Mouse (Mus musculus) thymus, adult 2 months (tissue): Measurements from ENCODE around the gene St8sia1. TPM values are rescaled to one million over a fixed set of nuclear protein-coding genes. Genes with fewer than 3 reads are reported as not detected.

Source experiments
- DNase-seq: peaks from one replicate; pipeline ENCODE4 v3.0.0; 2021
- H3K27ac ChIP-seq: fragments of 200-500 bp; 2 replicates; pipeline ENCODE4 v1.5.1; 2012; ENCODE audit warnings: low read length, control low read depth; ENCODE audit not compliant: control insufficient read depth, insufficient read depth
- H3K27me3 ChIP-seq: fragments of 200-500 bp; 2 replicates; pipeline ENCODE4 v1.6.1; 2012; ENCODE audit warnings: mild to moderate bottlenecking, low read length, moderate library complexity, mixed read lengths; ENCODE audit not compliant: control insufficient read depth, insufficient read depth
- H3K36me3 ChIP-seq: fragments of 200-500 bp; 2 replicates; pipeline ENCODE4 v1.6.1; 2012; ENCODE audit warnings: mild to moderate bottlenecking, low read length, moderate library complexity; ENCODE audit not compliant: control insufficient read depth, insufficient read depth
- H3K4me1 ChIP-seq: fragments of 200-500 bp; replicated peaks from 2 replicates; pipeline ENCODE4 v1.6.1; 2012; ENCODE audit warnings: low read length; ENCODE audit not compliant: control insufficient read depth, insufficient read depth
- H3K4me3 ChIP-seq: fragments of 200-500 bp; 2 replicates; pipeline ENCODE4 v1.5.1; 2012; ENCODE audit warnings: mild to moderate bottlenecking, low read length, control low read depth, moderate library complexity; ENCODE audit not compliant: control insufficient read depth, insufficient read depth
- CTCF ChIP-seq: fragments of 200-500 bp; IDR thresholded peaks from 2 replicates; pipeline ENCODE4 v1.5.1; 2012; ENCODE audit warnings: mild to moderate bottlenecking, control low read depth, low read length, moderate library complexity, borderline replicate concordance; ENCODE audit not compliant: control insufficient read depth, poor library complexity, insufficient read depth; ENCODE audit errors: extremely low read depth
- POLR2A ChIP-seq: fragments of 200-500 bp; IDR thresholded peaks from 2 replicates; pipeline ENCODE4 v1.6.1; 2012; ENCODE audit warnings: mild to moderate bottlenecking, low read length, control low read depth, moderate library complexity; ENCODE audit not compliant: control insufficient read depth, poor library complexity, insufficient read depth; ENCODE audit errors: extremely low read depth
- WGBS: fragments of 180-500 bp; shearing (Covaris S2); methylation state at CpG from one replicate; pipeline ENCODE4 v1.1.7; 2018; 5-methylcytosine and 5-hydroxymethylcytosine counted together
- polyA plus RNA-seq: library from polyadenylated mRNA; depleted of rRNA; stranded (reverse); fragments of >200 nt; gene quantifications from 2 replicates; pipeline ENCODE4 v1.2.3, GENCODE M21; 2012

The St8sia1 gene
- polyA plus RNA-seq, 1 experiment = 22.6 TPM

- Histone ChIP-seq H3K4me3 (no peak overlapping the region), H3K36me3 (no peaks in the 10 kb centered on the region; the same call in 1 of the 2 replicates), H3K4me1 (peaks cover 38% of the 10 kb centered on the region), H3K27me3 (no peaks in the 10 kb centered on the region), H3K27ac (peak overlapping the region; percentile 73)
- TF ChIP-seq POLR2A (no peak), CTCF (no peak)
- 35% methylated on average over 7 of the region's 7 CpGs for WGBS
- peak; percentile 49 for DNase-seq
Measured at GRCm38 (mm10) chr6:142910721-142911120, 53.5 kb downstream of the St8sia1 start.

GRCm38 (mm10) chr6:142909771-142910105 lies 54.5 kb downstream of the St8sia1 start:
- Histone ChIP-seq H3K4me3 (no peak overlapping the region), H3K36me3 (no peaks in the 10 kb centered on the region; the same call in 1 of the 2 replicates), H3K4me1 (peaks cover 31% of the 10 kb centered on the region), H3K27ac (peak overlapping the region; percentile 85), H3K27me3 (no peaks in the 10 kb centered on the region)
- no peak for DNase-seq
- 63% methylated on average over 3 of the region's 3 CpGs for WGBS
- TF ChIP-seq CTCF (no peak), POLR2A (no peak)

GRCm38 (mm10) chr6:142908911-142909770 lies 55.1 kb downstream of the St8sia1 start:
- H3K27me3 ChIP-seq = no peaks in the 10 kb centered on the region
- H3K4me3 ChIP-seq = no peak overlapping the region
- 39% methylated on average over 5 of the region's 5 CpGs for WGBS
- TF ChIP-seq CTCF (no peak), POLR2A (no peak)
- peaks cover 25% of the 10 kb centered on the region for H3K4me1 ChIP-seq
- H3K36me3 ChIP-seq = no peaks in the 10 kb centered on the region; the same call in 1 of the 2 replicates
- DNase-seq = no peak
- H3K27ac ChIP-seq = peak overlapping the region; percentile 85

- 95% methylated on average over 3 of the region's 3 CpGs for WGBS
- H3K36me3 ChIP-seq = no peaks in the 10 kb centered on the region
Measured at GRCm38 (mm10) chr6:142908412-142908811, 55.8 kb downstream of the St8sia1 start.

GRCm38 (mm10) chr6:142895371-142895770 lies 68.9 kb downstream of the St8sia1 start:
- Histone ChIP-seq H3K27ac (no peak overlapping the region), H3K36me3 (no peaks in the 10 kb centered on the region), H3K27me3 (no peaks in the 10 kb centered on the region), H3K4me3 (no peak overlapping the region), H3K4me1 (peaks cover 14% of the 10 kb centered on the region)
- 98% methylated on average over 3 of the region's 3 CpGs for WGBS
- DNase-seq = no peak
- no peak for TF ChIP-seq CTCF
- no peak for TF ChIP-seq POLR2A

More at GRCm38 (mm10) chr6:142908412-142908811, 55.8 kb downstream of the St8sia1 start:
- Histone ChIP-seq H3K4me1 (peaks cover 18% of the 10 kb centered on the region), H3K27ac (no peak overlapping the region; the same call in 1 of the 2 replicates), H3K4me3 (no peak overlapping the region), H3K27me3 (no peaks in the 10 kb centered on the region)
- TF ChIP-seq CTCF (no peak), POLR2A (no peak)
- DNase-seq = no peak

- TF ChIP-seq CTCF (no peak), POLR2A (no peak)
- Histone ChIP-seq H3K4me3 (no peak overlapping the region), H3K4me1 (peaks cover 23% of the 10 kb centered on the region), H3K27ac (no peak overlapping the region), H3K27me3 (no peaks in the 10 kb centered on the region), H3K36me3 (no peaks in the 10 kb centered on the region)
- 93% methylated on average over 4 of the region's 4 CpGs for WGBS
- no peak for DNase-seq
Measured at GRCm38 (mm10) chr6:142893716-142894115, 70.5 kb downstream of the St8sia1 start.

GRCm38 (mm10) chr6:142890321-142890720 lies 73.9 kb downstream of the St8sia1 start:
- DNase-seq = no peak
- H3K27me3 ChIP-seq = no peaks in the 10 kb centered on the region
- WGBS = 93% methylated on average over 6 of the region's 6 CpGs
- TF ChIP-seq POLR2A = no peak
- TF ChIP-seq CTCF = no peak
- H3K27ac ChIP-seq = no peak overlapping the region
- peaks cover 35% of the 10 kb centered on the region for H3K4me1 ChIP-seq
- no peak overlapping the region for H3K4me3 ChIP-seq
- no peaks in the 10 kb centered on the region for H3K36me3 ChIP-seq
